Mouse (Mus musculus): Measurements from ENCODE around the gene Gm10638.

GRCm38 (mm10) chr8:86728224-86728950, 17.1 kb upstream of the Gm10638 start:
- no peak for TF ChIP-seq POLR2A (IDR thresholded peaks at IDR 0.05; ENCODE audit: borderline replicate concordance, insufficient read depth, low read length)
- TF ChIP-seq CTCF (IDR thresholded peaks at IDR 0.05; ENCODE audit: borderline replicate concordance, insufficient read depth, low read depth, low read length), result no peak
